Mouse (Mus musculus) right cerebral cortex, adult 2 months (tissue): ENCODE results near the gene Oog3.

Experiments
- DNase-seq, 2 experiments: peaks; one replicate each; pipeline ENCODE4 v3.0.0; 2021 to 2022; ENCODE audit warnings: low spot score in 2 of 2

Oog3 gene

GRCm38 (mm10) chr4:144162563-144162962 lies at the start of gene Oog3:
Gene Oog3, minus strand, starts transcription at chr4:144162663.
- no peak for DNase-seq

- DNase-seq: no peak
These were observed 28.0 kb upstream of the Oog3 start, which contains the start of gene Oog2 for GRCm38 (mm10) chr4:144190419-144190818. Gene Oog2, plus strand, starts transcription at chr4:144190719.
